Mouse (Mus musculus): ENCODE measurements around the gene Phlpp2. TPM values are rescaled to one million over a fixed set of nuclear protein-coding genes. Genes with fewer than 3 reads are reported as not detected.

Phlpp2 gene
- 3.1 and 3.4 TPM in 2 replicates for polyA plus RNA-seq (2015; fragmentation: Nextera tagmentation; extraction: Ambion mirVana)

DNA sequence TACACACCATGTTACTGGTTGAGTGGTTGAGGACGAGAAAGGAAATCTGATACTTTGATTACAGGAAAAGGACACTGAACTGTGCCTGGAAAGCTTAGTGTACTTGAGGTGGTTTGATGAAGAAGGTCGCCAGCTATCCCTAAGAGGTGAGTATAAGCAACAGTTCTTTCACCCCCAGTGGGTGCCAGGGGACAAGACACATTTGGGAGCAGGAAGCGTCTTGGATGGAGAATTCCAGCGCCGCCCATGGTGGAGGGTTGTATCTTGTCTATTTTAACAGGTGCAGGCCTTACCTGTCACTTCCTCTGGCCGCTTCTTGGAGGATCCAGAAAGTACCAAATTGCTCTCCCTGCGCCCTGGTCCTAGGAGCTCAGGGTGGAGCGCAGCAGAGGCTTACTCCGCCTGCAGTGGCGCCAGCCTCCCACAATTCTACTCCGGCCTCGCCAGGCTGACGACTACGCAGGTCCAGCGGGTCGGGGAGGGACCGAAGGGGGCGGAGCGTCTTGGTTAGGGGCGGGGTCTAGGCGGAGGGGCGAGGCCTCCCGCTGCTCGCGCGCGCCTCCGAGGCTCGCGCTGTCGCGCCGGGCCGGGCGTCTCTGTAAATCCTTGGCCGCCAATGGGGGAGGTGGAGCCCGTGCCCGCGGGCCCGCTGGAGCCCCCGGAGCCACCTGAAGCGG lies at the start of gene Phlpp2:
TSS of gene Phlpp2 (plus strand) at position 540 of the 677 bp plus-strand sequence.
- Histone ChIP-seq H3K4me2 (peak within 1 kb of the TSS; percentile 86), H3K4me1 (peaks cover 14% of the 10 kb centered on the region; the same call in 1 of the 2 replicates), H3K9me3 (replicated peaks) (no peaks in the 10 kb centered on the region), H3K27me3 (no peaks in the 10 kb centered on the region), H3K9ac (peak within 1 kb of the TSS; percentile 96), H3K36me3 (ENCODE audit: poor library complexity, severe bottlenecking) (peaks cover 12% of the 10 kb centered on the region; the same call in 1 of the 2 replicates), H3K4me3 (peak within 1 kb of the TSS; percentile 97), H3K27ac (peak within 1 kb of the TSS; percentile 88)
- peak; percentile 97 for ATAC-seq
- WGBS: 1% methylated on average over 41 of the region's 42 CpGs

DNA sequence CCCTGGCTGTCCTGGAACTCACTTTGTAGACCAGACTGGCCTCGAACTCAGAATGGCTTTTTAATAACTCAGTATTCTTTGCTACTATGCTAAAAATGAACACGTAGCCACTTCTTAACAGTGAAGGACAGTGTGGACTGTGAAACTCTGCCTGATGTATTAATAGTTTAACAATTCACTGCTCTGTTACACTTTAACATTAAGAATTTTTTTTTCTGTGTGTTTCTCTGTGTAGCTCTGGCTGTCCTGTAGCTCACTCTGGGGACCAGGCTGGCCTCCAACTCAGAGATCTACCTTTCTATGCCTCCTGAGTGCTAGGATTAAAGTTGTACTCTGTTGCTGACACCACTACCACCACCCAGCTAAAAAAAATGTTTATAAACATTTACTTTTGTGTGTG lies 44.8 kb upstream of the Phlpp2 start:
- Histone ChIP-seq H3K27ac (no peak overlapping the region), H3K4me2 (no peak overlapping the region), H3K4me1 (no peaks in the 10 kb centered on the region), H3K27me3 (no peaks in the 10 kb centered on the region), H3K9me3 (replicated peaks) (no peaks in the 10 kb centered on the region), H3K4me3 (no peak overlapping the region), H3K36me3 (ENCODE audit: poor library complexity, severe bottlenecking) (0 out of 2 replicates have a peak, but pooled peaks cover 8% of the 10 kb centered on the region), H3K9ac (no peak overlapping the region)
- 97% methylated on average over 2 of the region's 2 CpGs for WGBS
- ATAC-seq: no peak

DNA sequence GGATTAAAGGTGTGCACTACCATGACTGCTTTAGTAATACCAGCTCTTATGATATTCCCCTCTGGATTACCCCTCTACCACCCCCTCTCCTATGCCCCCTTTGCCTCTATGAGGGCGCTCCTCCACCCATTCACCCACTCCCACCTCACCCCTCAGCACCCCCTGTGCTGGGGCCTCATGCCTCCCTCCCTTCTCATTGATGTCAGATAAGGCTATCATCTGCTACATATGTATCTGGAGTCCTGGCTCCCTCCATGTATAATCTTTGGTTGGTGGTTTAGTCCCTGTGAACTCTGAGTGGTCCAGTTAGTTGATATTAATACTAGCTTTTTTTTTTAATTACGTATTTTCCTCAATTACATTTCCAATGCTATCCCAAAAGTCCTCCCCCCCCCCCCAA lies 28.5 kb upstream of the Phlpp2 start:
- WGBS: 100% methylated on average over 2 of the region's 2 CpGs
- no peak overlapping the region for H3K4me2 ChIP-seq
- no peak overlapping the region for H3K27ac ChIP-seq
- no peak overlapping the region for H3K4me3 ChIP-seq
- peaks cover 45% of the 10 kb centered on the region for H3K36me3 ChIP-seq (ENCODE audit: poor library complexity, severe bottlenecking)
- no peaks in the 10 kb centered on the region for H3K4me1 ChIP-seq
- H3K9me3 ChIP-seq (replicated peaks): no peaks in the 10 kb centered on the region
- H3K9ac ChIP-seq: no peak overlapping the region
- H3K27me3 ChIP-seq: no peaks in the 10 kb centered on the region
- no peak for ATAC-seq

DNA sequence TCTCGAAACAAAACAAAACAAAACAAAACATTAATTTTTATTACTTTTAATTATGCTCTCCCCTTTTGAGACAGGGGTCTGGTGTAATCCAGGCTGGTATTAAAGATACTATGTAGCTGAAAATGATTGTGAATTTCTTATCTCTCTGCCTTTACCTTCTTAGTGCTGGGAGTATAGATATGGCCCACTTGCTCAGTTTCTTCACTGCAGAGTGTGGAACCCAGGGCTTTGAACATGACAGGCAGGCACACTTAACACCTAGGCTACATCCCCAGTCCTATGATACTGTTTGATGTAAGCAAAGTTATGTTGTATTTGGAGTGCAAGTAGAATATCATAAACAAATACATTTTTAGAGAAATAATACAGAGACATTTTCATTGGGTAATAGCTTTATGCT lies 25.9 kb upstream of the Phlpp2 start:
- Histone ChIP-seq H3K9me3 (replicated peaks) (no peaks in the 10 kb centered on the region), H3K9ac (no peak overlapping the region), H3K36me3 (ENCODE audit: poor library complexity, severe bottlenecking) (peaks cover 57% of the 10 kb centered on the region), H3K27ac (no peak overlapping the region), H3K27me3 (no peaks in the 10 kb centered on the region), H3K4me1 (no peaks in the 10 kb centered on the region), H3K4me2 (no peak overlapping the region), H3K4me3 (no peak overlapping the region)
- ATAC-seq: no peak
- 97% methylated on average over 1 of the region's 1 CpGs for WGBS

DNA sequence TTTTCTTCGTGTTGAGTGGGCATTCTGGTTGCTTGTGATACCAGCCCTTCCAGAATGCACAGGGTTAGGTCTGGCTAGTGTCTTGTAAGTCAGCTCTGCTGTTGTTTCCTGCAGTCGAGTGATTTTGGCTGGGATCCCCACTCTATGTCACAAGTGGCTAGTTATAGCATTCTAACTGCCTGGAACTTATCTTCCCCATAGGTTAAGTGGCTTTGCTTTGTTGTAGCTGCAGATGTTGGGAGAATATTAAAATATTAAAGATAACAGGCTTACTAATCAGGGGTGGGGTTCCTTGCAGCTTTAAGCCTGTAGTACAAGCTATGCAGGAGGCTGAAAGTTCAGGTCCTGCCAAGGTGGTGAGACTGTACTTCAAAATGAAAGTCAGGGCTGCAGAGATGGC lies 20.5 kb upstream of the Phlpp2 start:
- no peak overlapping the region for H3K4me2 ChIP-seq
- no peak for ATAC-seq
- H3K27me3 ChIP-seq: no peaks in the 10 kb centered on the region
- 85% methylated on average over 2 of the region's 2 CpGs for WGBS
- H3K9me3 ChIP-seq (replicated peaks): no peaks in the 10 kb centered on the region
- H3K4me1 ChIP-seq: no peaks in the 10 kb centered on the region
- H3K9ac ChIP-seq: no peak overlapping the region
- no peak overlapping the region for H3K27ac ChIP-seq
- no peak overlapping the region for H3K4me3 ChIP-seq
- H3K36me3 ChIP-seq (ENCODE audit: poor library complexity, severe bottlenecking): peaks cover 76% of the 10 kb centered on the region

DNA sequence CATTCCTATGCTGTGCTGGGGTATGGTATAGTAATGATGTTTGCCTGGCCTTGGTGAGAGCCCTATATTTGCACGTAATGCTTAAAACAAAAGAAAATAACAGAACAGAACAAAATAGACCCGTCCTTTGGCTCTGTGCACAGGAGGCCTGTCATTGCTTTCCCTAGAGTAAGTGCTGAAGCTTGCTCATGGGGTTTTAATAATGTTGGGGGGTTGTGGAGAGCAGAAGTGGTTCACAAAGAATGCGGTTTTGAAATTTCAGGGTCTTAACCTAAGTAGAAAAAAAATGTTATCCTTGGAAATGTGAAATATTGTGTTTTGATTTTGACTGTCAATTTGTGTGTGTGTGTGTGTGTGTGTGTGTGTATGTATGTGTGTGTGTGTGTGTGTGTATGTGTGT lies 19.4 kb upstream of the Phlpp2 start:
- WGBS: 93% methylated on average over 3 of the region's 3 CpGs
- no peak overlapping the region for H3K27ac ChIP-seq
- H3K27me3 ChIP-seq: no peaks in the 10 kb centered on the region
- no peaks in the 10 kb centered on the region for H3K9me3 ChIP-seq (replicated peaks)
- H3K36me3 ChIP-seq (ENCODE audit: poor library complexity, severe bottlenecking): peaks cover 71% of the 10 kb centered on the region
- no peak overlapping the region for H3K4me3 ChIP-seq
- H3K4me2 ChIP-seq: no peak overlapping the region
- no peaks in the 10 kb centered on the region for H3K4me1 ChIP-seq
- no peak for ATAC-seq
- no peak overlapping the region for H3K9ac ChIP-seq

DNA sequence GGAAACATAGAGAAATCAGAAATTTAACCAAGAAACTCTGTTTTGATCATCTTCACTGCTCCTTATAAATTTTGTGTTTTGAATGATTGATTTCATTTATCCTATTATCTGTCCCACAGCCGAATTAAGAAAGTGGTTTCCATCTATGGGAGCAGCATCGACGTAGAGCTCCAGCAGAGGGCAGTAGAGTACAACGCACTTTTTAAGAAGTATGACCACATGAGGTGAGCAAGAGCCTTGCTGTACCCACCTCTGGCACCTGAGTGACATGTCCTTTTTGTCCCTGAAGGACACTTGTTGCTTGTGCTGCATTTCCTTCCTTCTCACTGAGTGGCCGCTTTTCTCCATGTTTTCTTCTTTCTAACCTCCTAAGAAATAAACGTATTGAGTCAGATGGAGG lies 14.9 kb upstream of the Phlpp2 start:
- Histone ChIP-seq H3K27ac (no peak overlapping the region), H3K36me3 (ENCODE audit: poor library complexity, severe bottlenecking) (peaks cover 68% of the 10 kb centered on the region), H3K9me3 (replicated peaks) (no peaks in the 10 kb centered on the region), H3K27me3 (no peaks in the 10 kb centered on the region), H3K9ac (no peak overlapping the region), H3K4me1 (no peaks in the 10 kb centered on the region), H3K4me3 (no peak overlapping the region), H3K4me2 (no peak overlapping the region)
- 46% methylated on average over 6 of the region's 6 CpGs for WGBS
- ATAC-seq: 0 out of 2 replicates have a peak, but pooled peaks have one; percentile 27

DNA sequence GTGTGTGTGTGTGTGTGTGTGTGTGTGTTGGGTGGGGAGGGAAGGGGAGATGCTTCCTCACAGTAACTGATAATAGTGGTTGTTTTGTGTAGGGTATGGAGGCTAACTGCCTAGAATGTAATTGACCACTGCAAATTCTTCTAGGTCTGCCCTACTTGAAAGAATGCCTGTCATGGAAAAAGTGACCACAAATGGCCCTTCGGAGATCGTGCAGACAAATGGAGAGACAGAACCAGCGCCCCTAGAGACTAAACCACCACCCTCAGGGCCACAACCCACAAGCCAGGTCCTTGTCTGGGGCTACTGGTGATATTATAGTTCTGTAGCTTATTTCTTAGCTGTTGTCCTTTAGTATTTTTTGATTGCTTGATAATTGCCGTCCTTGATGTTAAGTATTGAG lies 13.8 kb upstream of the Phlpp2 start:
- ATAC-seq: no peak
- Histone ChIP-seq H3K9me3 (replicated peaks) (no peaks in the 10 kb centered on the region), H3K9ac (no peak overlapping the region), H3K36me3 (ENCODE audit: poor library complexity, severe bottlenecking) (peaks cover 65% of the 10 kb centered on the region), H3K27me3 (no peaks in the 10 kb centered on the region), H3K4me2 (no peak overlapping the region), H3K27ac (no peak overlapping the region), H3K4me3 (no peak overlapping the region), H3K4me1 (no peaks in the 10 kb centered on the region)
- WGBS: 95% methylated on average over 4 of the region's 4 CpGs

DNA sequence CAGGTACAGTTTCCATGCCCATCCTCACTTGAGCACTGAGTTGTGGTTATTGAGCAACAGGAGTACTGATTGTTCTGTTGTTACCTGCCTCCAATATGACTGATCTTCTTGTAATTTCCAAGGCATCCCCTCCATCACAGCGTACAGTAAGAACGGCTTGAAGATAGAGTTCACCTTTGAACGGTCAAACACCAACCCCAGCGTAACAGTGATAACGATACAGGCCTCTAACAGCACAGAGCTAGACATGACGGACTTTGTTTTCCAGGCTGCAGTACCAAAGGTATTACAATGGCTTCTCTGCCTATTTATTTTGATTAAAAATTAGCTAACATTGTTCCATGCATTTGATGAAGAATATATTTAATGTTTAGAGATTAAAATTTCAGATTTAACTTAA lies 12.9 kb upstream of the Phlpp2 start:
- Histone ChIP-seq H3K27ac (no peak overlapping the region), H3K4me2 (no peak overlapping the region), H3K9ac (no peak overlapping the region), H3K36me3 (ENCODE audit: poor library complexity, severe bottlenecking) (peaks cover 65% of the 10 kb centered on the region), H3K27me3 (no peaks in the 10 kb centered on the region), H3K4me1 (no peaks in the 10 kb centered on the region), H3K4me3 (no peak overlapping the region), H3K9me3 (replicated peaks) (no peaks in the 10 kb centered on the region)
- WGBS: 94% methylated on average over 6 of the region's 6 CpGs
- no peak for ATAC-seq

DNA sequence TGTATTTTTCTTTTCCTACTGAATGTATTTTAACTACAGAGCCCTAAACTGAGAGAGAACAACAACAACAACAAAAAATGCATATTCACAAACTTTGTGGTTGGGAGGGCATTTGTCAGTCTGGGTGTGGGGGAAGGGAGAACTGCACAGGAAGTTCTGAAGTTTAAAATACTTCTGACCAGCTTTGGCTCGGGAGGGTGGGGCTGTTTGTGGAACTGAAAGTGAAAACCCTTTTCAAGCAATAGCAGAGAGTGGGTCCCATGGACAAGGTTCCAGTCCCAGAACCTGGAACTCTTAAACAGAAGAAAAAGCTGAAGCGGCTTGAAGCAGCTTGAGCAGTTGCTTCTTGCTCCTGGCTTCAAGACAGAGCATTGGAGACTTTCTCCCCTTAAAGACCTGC lies 4.9 kb upstream of the Phlpp2 start:
- H3K36me3 ChIP-seq (ENCODE audit: poor library complexity, severe bottlenecking): peaks cover 41% of the 10 kb centered on the region
- peaks cover 4% of the 10 kb centered on the region; the same call in 1 of the 2 replicates for H3K4me1 ChIP-seq
- H3K27ac ChIP-seq: no peak overlapping the region
- no peaks in the 10 kb centered on the region for H3K9me3 ChIP-seq (replicated peaks)
- no peak overlapping the region for H3K4me2 ChIP-seq
- H3K9ac ChIP-seq: no peak overlapping the region
- 87% methylated on average over 2 of the region's 2 CpGs for WGBS
- H3K4me3 ChIP-seq: no peak overlapping the region
- H3K27me3 ChIP-seq: no peaks in the 10 kb centered on the region
- no peak for ATAC-seq

DNA sequence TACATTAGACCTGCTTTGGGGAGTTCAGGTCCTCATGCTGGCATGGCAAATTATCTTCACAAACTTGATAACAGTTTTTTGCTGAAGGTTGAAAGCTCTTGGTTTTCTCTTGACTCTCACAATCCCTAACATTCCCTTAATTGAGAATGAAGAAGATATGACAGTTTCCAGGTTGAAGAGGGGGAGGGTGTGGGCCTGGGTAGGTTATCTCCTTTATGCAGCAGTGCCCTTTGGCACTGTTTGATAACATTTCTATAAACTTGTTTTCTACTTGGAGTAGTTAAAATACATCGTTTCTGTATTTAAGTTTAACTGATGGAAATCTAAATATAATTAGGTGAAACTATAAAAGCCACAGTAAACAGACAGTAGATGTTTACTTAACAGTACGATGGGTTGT lies 3.5 kb upstream of the Phlpp2 start:
- 95% methylated on average over 2 of the region's 2 CpGs for WGBS

DNA sequence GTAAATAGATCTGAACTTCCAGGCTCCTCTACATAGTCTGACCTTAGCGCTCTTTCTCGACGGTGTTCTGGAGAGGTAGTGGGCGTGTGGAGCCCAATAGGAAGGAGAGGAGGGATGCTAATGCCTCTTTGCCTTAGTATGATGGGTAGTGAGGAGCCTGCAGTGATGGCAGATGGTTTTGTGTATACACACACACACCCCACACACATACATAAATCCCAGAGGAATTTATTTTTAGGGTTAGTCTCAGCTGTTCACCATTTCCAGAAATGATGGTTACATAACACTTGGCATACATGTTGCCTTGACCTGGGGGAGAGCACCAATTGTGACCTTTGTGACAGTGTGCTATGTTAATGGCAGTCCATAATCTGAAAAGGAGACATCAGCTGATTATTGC lies 2.8 kb upstream of the Phlpp2 start:
- peaks cover 13% of the 10 kb centered on the region; the same call in 1 of the 2 replicates for H3K4me1 ChIP-seq
- H3K9me3 ChIP-seq (replicated peaks): no peaks in the 10 kb centered on the region
- H3K9ac ChIP-seq: no peak overlapping the region
- no peak overlapping the region for H3K4me3 ChIP-seq
- H3K27ac ChIP-seq: no peak overlapping the region
- peaks cover 26% of the 10 kb centered on the region for H3K36me3 ChIP-seq (ENCODE audit: poor library complexity, severe bottlenecking)
- 92% methylated on average over 4 of the region's 4 CpGs for WGBS
- no peaks in the 10 kb centered on the region for H3K27me3 ChIP-seq
- H3K4me2 ChIP-seq: no peak overlapping the region
- no peak for ATAC-seq

More for the DNA sequence above, 3.5 kb upstream of the Phlpp2 start:
- H3K36me3 ChIP-seq (ENCODE audit: poor library complexity, severe bottlenecking): peaks cover 33% of the 10 kb centered on the region
- peaks cover 9% of the 10 kb centered on the region; the same call in 1 of the 2 replicates for H3K4me1 ChIP-seq
- no peaks in the 10 kb centered on the region for H3K9me3 ChIP-seq (replicated peaks)
- H3K4me2 ChIP-seq: no peak overlapping the region
- no peak overlapping the region for H3K27ac ChIP-seq
- no peak overlapping the region for H3K9ac ChIP-seq
- no peak for ATAC-seq
- H3K27me3 ChIP-seq: no peaks in the 10 kb centered on the region
- no peak overlapping the region for H3K4me3 ChIP-seq

DNA sequence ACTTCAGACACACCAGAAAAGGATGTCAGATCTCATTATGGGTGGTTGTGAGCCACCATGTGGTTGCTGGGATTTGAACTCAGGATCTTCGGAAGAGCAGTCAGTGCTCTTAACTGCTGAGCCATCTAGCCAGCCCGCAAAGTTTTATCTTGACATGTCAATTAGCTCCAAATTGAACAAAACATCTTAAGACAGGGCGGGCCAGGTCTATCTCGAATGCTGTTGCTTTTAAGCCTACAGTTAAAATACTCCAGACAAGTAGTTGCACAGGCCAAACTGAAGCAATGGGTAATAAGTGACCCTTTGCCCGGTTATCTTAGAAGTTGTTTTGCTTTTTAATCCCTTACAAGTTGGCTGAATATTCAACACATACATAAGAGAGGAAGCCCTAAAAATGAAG lies 1.7 kb upstream of the Phlpp2 start:
- WGBS: 91% methylated on average over 5 of the region's 5 CpGs
- Histone ChIP-seq H3K27me3 (no peaks in the 10 kb centered on the region), H3K4me2 (no peak overlapping the region), H3K4me1 (peaks cover 14% of the 10 kb centered on the region; the same call in 1 of the 2 replicates), H3K9me3 (replicated peaks) (no peaks in the 10 kb centered on the region), H3K36me3 (ENCODE audit: poor library complexity, severe bottlenecking) (peaks cover 15% of the 10 kb centered on the region), H3K27ac (no peak overlapping the region), H3K9ac (no peak overlapping the region), H3K4me3 (no peak overlapping the region)
- ATAC-seq: no peak
